Mouse (Mus musculus) cerebellum, adult 18-20 months (tissue): ENCODE data around the gene Sgsm2.
A peak's percentile ranks its signal among the peaks of the same experiment; 100 is the strongest.

ENCODE experiments used
- DNase-seq, 2 experiments: peaks; one replicate each; pipeline ENCODE4 v3.0.0; 2021

The Sgsm2 gene

DNA sequence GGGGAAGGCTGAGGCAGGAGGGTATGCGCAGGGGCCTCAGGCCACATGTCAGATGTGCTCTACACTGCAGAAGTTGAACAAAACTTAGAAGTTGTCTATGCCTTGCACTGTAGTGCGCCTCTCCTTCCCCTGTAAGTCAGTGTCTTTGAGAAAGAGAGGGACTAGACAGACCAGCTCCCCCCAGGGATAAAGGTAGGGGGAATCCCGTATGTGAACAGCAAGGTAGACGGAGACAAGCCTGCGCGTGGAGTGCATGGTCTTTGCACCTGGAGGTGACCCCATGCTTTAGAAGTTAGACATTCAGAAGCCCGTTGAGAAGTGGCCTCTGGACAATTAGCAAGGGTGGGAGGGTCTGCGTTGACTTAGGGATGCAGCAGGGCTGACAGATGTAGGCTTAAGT is 56.1 kb downstream of the Sgsm2 start:
- no peak for DNase-seq

DNA sequence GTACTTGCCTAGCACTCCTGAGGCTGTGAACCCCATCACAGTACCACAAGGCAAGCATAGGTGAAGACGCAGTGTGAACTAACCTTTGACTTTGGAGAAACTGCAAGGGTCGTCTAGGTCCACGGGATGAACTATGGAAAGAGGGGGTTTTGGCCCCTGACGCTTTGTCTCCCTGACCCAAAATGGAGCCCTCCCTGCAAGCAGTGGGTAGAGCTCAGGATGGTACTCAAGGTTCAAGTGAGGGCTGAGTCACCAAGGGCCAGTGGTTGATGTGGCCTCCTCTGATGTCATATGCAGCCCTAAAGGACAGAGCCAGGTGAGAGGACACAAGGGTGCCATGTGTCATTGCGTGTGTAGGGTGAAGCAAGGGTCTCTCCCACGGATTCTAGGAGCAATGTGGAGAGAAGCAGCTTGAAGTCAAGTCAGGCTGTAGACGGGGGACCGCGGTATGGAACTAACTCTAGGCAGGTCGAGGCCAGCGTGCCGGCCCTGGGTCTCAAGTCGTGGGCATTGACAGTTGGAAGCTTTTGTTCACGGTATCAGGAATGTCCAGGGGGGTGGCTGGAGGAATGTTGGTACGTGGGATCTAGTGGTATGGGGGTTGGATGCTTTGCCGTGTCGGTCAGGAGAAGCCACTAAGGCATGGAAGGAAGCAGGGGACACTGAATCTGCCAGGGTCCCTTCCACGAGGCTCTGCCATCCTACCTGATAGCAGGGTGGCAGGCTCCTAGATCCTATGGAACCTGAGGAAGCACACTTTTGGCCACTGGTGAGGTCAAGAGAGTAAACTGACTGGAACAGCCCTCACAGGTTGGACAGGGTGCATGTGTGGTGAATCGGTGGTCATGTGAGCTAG is 56.8 kb downstream of the Sgsm2 start:
- DNase-seq = no peak

DNA sequence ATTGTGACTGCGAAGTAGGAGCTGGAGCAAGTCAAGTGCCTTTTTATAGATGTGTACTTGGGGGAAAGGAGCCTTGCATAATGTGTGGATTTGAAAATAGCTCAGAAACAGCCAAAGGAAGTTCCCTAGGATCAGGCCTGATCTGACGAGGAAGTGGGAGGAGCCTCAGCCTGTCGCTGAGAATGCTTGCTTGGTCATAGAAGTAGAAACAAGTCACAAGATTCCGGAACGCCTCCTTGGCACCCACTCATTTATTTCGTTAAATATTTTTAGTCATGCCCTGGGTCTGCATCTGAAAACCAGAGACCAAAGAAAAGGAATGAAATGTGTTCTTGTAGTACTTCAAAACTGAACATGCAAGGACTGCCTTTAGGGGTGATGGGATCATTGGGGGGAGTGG is 57.9 kb downstream of the Sgsm2 start:
- DNase-seq = peak; percentile 41 to 42

DNA sequence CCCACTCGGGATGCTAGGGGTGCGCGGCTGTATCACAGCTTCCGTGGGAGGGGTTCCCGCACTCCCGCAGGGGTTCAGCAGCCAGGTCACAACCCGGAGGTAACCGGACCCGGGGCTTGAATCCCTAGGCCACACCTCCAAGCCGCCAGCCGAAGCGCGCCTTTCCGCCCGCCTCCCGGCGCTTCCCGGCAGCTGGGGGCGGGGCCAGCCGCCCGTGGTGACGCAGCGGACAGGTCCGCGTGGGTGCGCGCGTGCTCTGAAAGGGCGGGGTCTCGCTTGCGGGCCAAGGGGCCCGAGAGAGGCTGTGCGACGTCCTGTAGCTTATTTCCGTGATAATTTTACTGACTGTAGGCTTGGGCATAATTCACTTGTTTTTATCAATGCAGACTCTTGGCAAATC is 58.4 kb downstream of the Sgsm2 start:
- peak; percentile 93 to 96 for DNase-seq

DNA sequence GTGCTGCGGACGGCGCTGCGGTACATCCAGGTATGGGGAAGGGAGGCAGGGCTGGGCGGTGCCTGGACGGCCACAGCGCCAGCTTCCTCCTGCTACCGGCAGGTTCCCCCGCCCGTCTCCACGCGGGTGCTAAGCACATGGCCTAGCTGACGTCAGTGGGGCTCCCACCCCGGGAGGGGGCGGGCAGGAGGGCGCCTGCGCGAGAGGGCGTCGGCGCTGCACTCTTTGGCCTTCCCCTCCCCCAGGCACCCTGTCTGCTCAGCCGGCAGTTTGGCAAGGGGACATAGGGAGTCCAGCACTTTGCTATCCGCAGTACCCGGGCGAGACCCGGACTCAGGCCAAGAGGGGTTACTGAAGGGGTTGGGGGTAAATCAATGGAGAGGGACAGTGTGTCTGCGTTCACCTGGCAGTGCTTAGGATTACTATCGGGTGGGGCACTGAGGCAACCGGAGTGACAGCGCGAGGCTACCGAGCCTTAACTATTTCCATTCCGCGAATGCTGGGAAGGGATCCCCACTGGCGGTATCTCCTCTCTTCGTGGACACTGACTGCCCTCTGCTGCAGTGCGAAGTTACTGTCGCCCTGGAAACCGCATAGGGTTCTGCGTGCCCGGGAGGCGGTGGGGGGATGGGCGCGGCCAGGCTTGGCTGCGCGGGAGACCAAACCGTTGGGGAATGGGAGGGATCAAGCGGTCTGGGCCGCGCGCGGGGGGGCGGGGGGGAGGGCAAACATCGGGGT is 59.0 kb downstream of the Sgsm2 start:
- peak; percentile 96 to 97 for DNase-seq

GRCm38 (mm10) chr11:74837056-74837693 is 59.7 kb downstream of the Sgsm2 start:
- DNase-seq = no peak

DNA sequence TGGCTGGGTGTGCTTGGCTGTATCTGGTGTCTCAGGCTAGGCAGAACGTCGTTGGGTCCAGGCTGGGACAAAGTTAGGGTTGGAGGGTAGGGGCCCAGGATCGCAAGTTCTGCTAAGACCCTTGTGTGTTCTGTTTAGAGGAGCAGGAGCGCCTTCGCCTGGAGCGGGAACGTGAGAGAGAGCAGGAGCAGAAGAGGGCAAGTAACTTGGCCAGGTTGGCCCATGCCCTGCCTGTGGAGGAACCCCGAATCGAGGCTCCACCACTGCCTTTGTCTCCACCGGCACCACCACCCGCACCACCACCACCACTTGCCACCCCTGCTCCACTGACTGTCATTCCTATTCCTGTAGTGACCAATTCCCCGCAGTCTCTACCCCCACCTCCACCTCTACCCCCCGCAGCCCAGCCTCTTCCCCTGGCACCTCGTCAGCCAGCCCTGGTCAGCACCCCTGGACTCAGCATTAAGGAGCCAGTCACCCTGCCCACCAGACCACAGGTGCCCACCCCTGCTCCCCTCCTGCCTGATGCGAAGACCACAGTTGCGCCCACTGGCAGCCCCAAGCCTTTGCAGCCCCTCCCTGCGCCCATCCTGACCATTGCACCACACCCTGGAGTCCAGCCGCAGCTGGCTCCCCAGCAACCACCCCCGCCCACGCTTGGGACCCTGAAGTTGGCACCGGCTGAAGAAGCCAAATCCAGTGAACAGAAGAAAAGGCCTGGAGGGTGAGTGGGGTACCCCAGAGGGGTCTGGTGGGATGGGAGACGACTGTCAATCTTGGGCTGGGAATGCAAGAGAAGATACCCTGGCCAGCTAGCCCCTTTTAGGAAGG is 60.4 kb downstream of the Sgsm2 start:
- DNase-seq = peak; percentile 34 to 40

DNA sequence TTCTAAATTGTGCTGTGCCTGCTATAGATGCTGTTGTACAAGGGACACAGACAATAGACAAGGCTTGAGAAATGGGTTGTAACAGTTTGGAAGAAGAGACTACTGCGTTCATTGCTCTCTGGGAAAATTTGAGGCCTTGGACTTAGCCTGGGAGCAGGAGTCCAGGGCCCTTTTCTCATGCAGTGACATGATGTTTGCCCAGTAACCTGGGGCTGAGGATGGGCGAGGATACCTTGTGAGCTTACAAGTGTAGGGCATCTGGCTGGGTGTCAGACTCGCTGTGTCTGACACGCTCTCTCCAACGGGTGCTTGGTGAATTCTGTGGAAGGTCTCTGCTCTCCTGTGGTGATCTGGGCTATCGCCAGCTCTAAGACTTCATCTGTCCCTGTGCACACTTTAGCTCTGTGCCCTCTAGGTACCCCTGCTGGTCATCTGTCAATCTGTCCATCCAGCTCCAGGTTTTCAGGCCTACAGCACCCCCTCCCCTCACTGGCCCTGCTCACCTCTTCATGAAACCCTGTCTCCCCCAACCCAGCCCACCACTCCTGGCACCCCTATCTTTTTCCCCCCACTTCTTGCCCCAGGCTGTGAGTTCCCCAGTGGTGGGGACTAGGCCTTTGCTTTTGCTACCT is 61.2 kb downstream of the Sgsm2 start:
- peak in 1 of 2 experiments; percentile 20 for DNase-seq

- DNase-seq = no peak
Measured at GRCm38 (mm10) chr11:74834650-74835277, 62.1 kb downstream of the Sgsm2 start.

- no peak for DNase-seq
Measured at GRCm38 (mm10) chr11:74834359-74834638, 62.6 kb downstream of the Sgsm2 start.

- peak in 1 of 2 experiments; percentile 29 for DNase-seq
Measured at GRCm38 (mm10) chr11:74833536-74834358, 63.1 kb downstream of the Sgsm2 start.

DNA sequence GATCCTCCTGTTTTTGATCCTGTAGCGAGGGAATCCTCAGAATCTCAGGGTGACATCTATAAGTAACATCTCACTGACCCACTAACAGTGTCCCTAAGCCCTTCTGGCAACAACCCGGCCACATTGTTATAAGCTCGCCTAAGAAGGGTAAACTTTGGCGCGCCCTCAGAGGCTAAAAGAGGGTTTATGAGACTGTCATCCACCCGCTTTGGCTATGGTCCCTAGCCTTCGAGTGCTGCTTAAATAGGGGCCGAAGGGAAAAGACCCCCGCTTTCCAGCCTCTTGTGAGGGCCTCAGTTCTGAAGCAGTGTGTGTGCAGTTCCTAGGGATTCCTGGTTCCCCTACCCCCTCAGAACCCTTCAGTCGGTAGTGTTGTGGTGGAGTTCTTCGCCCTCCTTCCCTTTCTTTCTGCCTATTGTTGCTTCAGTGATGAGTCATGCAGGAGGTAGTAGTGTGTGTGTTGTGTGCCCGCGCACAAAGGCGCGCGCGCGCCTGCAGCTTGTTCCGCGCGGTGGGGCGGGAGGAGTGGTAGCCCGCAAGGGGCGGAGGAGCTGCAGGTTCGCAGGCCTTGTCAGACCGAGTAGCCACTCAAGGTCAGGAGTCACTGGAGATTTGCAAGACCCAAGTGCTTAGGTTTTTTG is 64.2 kb downstream of the Sgsm2 start:
- DNase-seq = peak; percentile 72 to 74

DNA sequence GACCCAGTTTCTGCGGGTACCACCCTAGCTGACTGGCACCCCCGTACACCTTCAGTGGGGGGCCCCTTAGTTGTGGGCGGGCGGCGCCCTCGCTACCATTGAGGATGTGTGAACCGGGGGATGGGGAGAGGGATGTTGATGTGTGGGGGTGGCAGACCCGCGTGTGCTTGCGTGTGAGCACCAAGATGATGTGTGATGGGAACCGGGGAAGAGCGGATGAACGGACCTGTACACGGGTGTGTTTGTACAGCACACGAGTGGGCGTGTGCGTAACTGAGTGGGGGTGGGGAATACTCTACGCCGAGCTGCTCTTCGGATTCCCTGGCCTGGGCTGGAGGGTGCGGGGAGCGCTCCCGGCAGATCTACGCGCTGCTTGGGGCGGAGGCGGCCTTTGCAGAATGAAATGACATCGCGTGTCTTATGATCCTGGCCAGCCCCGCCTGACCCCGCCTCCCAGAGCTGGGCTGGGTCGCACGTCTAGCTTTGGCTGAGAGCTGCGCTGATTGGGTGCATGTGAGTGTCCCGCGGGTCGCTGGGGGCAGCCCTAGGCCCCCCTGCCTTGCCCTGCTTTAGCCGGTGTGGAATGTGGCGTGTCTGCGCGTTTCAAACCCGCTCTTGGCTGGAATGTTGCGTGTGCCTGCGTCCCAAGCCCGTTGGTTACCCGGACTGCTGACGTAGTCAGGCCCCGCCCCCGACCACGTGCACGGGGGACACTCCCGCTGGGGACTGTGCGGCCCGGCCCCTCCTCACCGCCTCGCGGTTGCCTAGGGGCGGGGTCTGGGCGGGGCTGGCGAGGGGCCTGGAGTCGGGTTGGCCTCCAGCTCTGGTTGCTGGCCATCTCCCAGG is 65.0 kb downstream of the Sgsm2 start:
- DNase-seq = peak; percentile 98 to 99

- peak; percentile 51 to 66 for DNase-seq
Measured at GRCm38 (mm10) chr11:74831191-74831605, 65.7 kb downstream of the Sgsm2 start.

DNA sequence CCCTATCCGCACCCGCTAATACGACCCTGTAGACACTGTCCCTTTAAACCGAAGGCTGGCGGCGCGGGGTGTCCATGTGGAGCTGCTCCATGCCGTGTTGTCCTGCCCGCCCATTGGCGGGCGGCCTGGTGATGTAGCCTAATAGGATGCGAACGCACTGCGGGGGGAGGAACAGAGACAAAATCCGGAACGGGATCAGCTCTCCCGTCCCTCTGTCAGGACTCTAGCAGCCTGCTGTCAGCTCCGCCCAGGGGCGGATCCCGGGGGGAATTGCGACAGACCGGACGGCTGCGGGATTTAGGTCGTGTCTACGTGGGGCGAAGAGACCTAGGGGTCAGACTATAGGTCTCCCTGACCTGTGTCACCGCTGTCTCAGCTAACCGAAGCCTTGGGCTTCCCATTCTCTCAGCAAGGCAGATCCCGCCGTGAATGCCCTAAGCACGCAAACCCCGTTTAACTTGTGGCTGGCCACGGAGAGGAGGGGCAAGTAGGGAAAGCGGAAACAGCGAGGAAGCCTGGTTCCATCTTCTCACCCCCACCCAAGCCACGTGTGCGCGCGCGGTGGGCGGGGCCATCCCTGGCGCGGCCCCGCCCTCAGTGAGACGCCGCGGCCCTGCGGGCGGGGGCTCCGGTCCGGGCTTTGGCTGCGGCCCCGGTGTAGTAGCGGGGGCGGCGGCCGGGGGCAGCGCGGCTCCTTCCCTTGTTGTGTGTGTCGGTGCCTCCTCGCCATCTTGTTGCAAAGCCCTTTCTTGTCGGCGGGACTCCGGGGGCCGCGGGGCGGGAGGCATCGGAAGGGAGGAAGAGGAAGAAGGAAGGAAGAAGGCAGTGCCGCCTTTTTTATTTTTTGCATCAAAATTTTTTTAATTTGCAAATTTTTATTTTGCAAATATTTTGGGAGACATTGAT is 66.4 kb downstream of the Sgsm2 start, which contains the start of gene Mnt:
Mnt (plus strand) TSS at position 665 of the 906 bp plus-strand sequence.
- DNase-seq = peak; percentile 99

- peak; percentile 71 to 76 for DNase-seq
Measured at GRCm38 (mm10) chr11:74829812-74830211, 67.0 kb downstream of the Sgsm2 start.

- peak in 1 of 2 experiments; percentile 32 for DNase-seq
Measured at GRCm38 (mm10) chr11:74828965-74829550, 67.8 kb downstream of the Sgsm2 start.
